Mouse (Mus musculus): Measurements from ENCODE around the gene 9530077C05Rik.
"Not testable (repeated sequence)": the region's sequence is repeated elsewhere in the genome, so short reads cannot be mapped to it uniquely, and the experiment has no call there.

Gene 9530077C05Rik

DNA sequence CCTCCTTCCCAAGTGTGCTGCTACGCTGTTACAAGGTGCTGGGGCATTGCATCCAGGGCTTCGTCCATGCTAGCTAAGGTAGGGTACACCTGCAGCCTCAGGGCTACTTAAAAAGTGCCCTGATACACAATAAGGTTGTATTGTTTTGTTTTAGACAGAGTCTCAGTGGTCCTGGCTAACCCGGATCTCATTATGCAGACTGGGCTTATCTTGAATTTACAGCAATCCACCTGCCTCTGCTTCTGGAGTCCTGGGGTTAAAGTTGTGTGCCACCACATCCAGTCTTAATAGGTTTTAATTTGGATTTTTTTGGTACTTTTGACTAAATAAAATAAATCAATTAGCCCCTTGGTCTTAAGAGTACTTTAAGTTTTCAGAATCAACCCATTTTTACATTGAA, 8.6 kb downstream of the 9530077C05Rik start:
- DNase-seq (ENCODE audit: low read depth, low spot score), result no peak

- DNase-seq (ENCODE audit: low read depth, low spot score), result no peak
Measured at GRCm38 (mm10) chr9:22420491-22420890, 9.2 kb downstream of the 9530077C05Rik start.

DNA sequence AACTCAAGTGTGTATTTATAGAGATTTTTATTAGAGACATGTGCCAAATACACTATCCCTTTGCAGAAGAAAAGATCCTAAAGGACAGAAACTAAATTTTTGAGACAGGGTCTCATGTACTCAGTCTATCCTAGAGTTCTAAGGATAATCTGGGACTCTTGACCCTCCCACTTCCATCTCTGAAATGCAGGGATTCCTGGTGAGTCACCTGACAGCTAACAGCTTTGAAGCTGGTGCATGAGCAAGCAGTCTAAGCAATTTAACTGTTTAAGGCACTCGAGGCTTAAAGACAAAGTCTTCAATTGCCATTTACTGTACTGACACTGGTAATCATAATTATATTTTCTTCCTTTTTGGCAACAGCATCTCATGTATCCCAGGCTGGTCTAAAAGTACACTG, 11.2 kb downstream of the 9530077C05Rik start:
- DNase-seq (ENCODE audit: low read depth, low spot score), result no peak

GRCm38 (mm10) chr9:22423507-22423906, 12.2 kb downstream of the 9530077C05Rik start:
- no peak for DNase-seq (ENCODE audit: low read depth, low spot score)

GRCm38 (mm10) chr9:22424196-22424595, 12.9 kb downstream of the 9530077C05Rik start:
- DNase-seq (ENCODE audit: low read depth, low spot score), result no peak

DNA sequence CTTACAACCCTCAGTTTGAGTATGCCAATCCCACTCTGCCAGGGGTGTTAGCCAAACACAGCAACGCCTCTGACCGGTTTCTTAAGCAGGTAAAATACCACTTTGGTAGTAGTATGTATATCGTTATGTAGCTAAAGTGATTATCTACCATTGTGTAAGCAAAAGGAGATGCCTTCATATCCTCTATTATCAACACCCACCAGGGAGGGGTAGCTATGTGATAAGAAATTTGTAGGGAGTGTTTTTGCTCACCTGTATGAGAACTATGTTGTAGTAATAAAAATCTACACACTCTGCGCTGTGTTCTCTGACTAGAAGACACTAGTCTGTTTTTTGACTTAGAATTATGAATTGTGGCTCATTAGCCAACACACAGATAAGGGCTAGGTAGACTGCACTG, 13.4 kb downstream of the 9530077C05Rik start:
- no peak for DNase-seq (ENCODE audit: low read depth, low spot score)

- no peak for DNase-seq (ENCODE audit: low read depth, low spot score)
Measured at GRCm38 (mm10) chr9:22428028-22428665, 16.8 kb downstream of the 9530077C05Rik start.

GRCm38 (mm10) chr9:22428666-22429410, 17.5 kb downstream of the 9530077C05Rik start:
- DNase-seq (ENCODE audit: low read depth, low spot score), result no peak

DNA sequence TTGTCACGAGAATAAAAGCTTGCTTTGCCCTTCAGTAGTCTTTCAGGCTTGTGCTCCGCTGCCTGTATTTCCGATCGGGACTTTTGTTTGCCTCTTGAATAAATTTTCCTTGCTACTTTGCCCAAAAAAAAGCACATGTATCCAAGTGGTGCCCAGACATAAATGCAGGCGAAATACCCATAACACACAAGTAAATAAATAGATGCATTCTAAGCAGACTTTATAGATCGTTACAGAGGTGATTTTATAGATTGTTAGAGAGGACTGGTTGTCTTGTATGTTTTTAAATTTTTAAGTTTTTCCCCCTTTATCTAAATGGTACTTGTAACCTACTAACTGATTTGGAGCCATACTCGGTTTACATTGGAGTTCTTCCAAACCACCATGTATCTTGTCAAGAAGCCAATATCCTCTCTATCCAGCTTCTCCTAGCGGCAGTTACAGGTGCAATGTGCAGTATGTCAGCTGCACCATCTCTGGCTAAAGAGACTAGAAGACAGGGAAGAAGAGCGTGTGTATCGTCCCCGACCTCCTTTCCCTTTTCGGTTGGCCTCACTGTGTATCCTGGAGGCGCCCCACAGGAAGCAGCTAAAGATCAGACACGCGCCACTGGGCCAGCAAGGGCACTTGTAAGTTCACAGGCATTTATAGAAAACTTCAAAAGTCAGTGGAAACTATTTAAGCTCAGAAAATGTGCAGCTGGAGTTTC, 18.4 kb downstream of the 9530077C05Rik start:
- peak; percentile 47 for DNase-seq (ENCODE audit: low read depth, low spot score)

GRCm38 (mm10) chr9:22430315-22430840, 19.1 kb downstream of the 9530077C05Rik start:
- peak; percentile 52 for DNase-seq (ENCODE audit: low read depth, low spot score)

- DNase-seq (ENCODE audit: low read depth, low spot score), result no peak
Measured at GRCm38 (mm10) chr9:22433221-22433620, 21.9 kb downstream of the 9530077C05Rik start.

- DNase-seq (ENCODE audit: low read depth, low spot score), result no peak
Measured at GRCm38 (mm10) chr9:22434101-22434500, 22.8 kb downstream of the 9530077C05Rik start.

DNA sequence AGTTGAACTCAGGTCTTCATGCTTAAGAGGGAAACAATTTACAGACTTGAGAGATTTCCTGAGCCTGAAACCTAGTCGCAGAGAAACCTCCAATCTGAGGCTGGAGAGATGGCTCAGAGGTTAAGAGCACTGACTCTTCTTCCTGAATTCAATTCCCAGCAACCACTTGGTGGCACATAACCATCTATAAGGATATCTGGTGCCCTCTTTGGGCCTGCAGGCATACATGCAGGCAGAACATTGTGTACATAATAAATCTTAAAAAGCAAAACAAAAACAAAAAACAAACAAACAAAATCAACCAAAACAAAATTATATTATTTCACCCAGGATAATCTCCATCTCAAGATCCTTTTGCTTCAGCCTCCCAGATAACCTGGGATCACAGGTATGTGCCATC, 27.5 kb downstream of the 9530077C05Rik start:
- no peak for DNase-seq (ENCODE audit: low read depth, low spot score)

DNA sequence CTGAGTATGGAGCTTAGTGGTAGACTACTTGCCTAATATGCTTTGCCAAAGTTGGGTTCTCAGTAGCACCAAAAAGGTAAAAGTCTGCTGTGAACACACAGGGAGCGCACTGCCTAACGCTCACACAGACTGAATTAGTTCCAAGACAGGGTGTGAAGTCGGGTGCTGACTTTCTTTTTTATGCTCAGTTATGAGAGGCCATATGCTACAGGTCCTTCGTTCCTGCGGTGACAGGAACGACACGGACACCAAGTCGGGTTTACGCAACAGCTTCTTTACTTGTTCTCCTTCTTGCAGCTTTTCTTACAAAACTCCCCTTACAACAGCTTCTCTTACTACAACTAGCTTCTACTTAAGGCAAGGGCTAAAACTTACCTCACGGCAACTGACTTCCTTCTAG, 31.8 kb downstream of the 9530077C05Rik start:
- no peak for DNase-seq (ENCODE audit: low read depth, low spot score)

DNA sequence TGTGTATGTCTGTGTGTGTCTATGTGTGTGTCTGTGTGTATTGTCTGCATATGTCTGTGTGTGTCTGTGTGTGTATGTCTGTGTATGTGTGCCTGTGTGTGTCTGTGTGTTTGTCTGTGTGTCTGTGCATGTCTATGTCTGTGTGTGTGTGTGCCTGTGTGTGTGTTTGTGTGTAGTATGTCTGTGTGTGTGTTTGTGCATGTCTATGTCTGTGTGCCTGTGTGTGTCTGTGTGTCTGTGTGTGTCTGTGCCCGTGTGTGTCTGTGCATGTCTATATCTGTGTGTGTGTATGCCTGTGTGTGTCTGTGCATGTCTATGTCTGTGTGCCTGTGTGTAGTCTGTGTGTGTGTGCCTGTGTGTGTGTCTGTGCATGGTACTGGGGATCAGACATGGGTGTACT, 33.8 kb downstream of the 9530077C05Rik start:
- no peak for DNase-seq (ENCODE audit: low read depth, low spot score)

GRCm38 (mm10) chr9:22447213-22447612, 35.9 kb downstream of the 9530077C05Rik start:
- no peak for DNase-seq (ENCODE audit: low read depth, low spot score)

GRCm38 (mm10) chr9:22448420-22448819, 37.1 kb downstream of the 9530077C05Rik start:
- DNase-seq (ENCODE audit: low read depth, low spot score), result no peak

- DNase-seq (ENCODE audit: low read depth, low spot score), result no peak
Measured at GRCm38 (mm10) chr9:22449209-22449608, 37.9 kb downstream of the 9530077C05Rik start.

DNA sequence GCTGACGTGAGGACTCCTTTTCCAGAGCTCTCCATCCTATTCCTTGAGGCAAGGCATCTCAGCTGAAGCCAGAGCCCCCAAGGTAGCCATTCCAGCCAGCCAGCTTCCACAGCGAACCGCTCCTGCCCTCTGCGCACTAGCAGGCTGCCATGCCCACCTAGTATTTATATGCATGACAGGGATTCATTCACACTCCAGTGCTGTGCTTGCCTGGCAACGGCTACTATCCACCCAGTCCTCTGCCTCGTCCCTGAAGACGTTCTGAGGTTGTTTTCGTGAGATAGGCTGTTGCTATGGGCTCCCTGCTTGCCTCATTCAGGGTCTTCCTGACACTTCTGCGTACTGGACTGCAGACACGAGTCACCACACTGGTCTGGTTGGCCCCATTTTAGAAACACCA, 41.4 kb downstream of the 9530077C05Rik start:
- DNase-seq (ENCODE audit: low read depth, low spot score), result no peak

- DNase-seq (ENCODE audit: low read depth, low spot score), result no peak
Measured at GRCm38 (mm10) chr9:22453501-22453924, 42.2 kb downstream of the 9530077C05Rik start.

DNA sequence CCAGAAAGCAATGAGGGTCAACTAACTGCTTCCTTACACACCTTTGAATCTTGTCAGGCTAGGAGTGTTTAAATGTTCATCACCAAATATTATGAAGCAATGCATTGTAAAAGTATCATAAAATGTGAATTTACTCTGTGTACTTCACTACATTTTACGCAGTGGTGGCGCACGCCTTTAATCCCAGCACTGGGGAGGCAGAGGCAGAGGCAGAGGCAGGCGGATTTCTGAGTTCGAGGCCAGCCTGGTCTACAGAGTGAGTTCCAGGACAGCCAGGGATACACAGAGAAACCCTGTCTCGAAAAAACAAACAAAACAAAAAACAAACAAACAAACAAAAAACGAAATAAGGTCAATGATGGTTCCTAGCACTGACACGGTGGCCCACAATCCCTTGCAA, 42.7 kb downstream of the 9530077C05Rik start, which contains the start of gene Gm17545:
Gene Gm17545 (plus strand): TSS at position 301 of the 400 bp plus-strand sequence.
- not testable (repeated sequence) for DNase-seq (ENCODE audit: low read depth, low spot score)

DNA sequence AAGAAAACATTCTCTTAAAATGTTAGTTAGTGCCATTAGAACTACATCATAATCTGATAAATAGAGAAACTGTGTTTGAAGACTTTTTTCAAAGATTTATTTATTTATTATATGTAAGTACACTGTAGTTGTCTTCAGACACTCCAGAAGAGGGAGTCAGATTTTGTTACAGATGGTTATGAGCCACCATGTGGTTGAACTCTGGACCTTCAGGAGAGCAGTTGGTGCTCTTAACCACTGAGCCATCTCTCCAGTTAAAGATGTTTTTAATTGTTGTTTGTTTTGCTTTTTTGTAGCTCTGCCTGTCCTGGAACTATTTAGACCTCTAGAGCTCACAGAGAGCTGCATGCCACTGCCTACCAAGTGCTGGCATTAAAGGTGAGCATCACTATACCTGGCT, 43.7 kb downstream of the 9530077C05Rik start:
- no peak for DNase-seq (ENCODE audit: low read depth, low spot score)

Data from CD4-positive, CD25-positive, alpha-beta regulatory T cell, adult 2 months (primary cell).